Mouse (Mus musculus): ENCODE results near the gene Deup1. TPM values are rescaled to one million over a fixed set of nuclear protein-coding genes. Genes with fewer than 3 reads are reported as not detected.

The Deup1 gene
- polyA plus RNA-seq, 1 experiment, result not detected

- 67% methylated on average over 2 of the region's 2 CpGs for WGBS
- Histone ChIP-seq H3K27ac (ENCODE audit: control insufficient read depth, insufficient read depth, low read depth, low read length, poor library complexity) (no peak overlapping the region), H3K4me3 (replicated peaks; ENCODE audit: control insufficient read depth, low read depth, low read length) (no peak overlapping the region), H3K4me1 (ENCODE audit: control insufficient read depth, insufficient read depth, low read length) (no peaks in the 10 kb centered on the region)
- TF ChIP-seq CTCF (IDR thresholded peaks at IDR 0.05; ENCODE audit: control insufficient read depth, insufficient read depth, low read length) (no peak), POLR2A (IDR thresholded peaks at IDR 0.05; ENCODE audit: borderline replicate concordance, control insufficient read depth, low read depth, low read length) (no peak)
These were observed 22.2 kb upstream of the Deup1 start for GRCm38 (mm10) chr9:15649977-15650376.

GRCm38 (mm10) chr9:15627384-15627783, 349 bp downstream of the Deup1 start:
- 14% methylated on average over 5 of the region's 5 CpGs for WGBS

GRCm38 (mm10) chr9:15624739-15625138, 3.0 kb downstream of the Deup1 start:
- 68% methylated on average over 3 of the region's 3 CpGs for WGBS
- no peak overlapping the region for H3K27ac ChIP-seq (ENCODE audit: control insufficient read depth, insufficient read depth, low read depth, low read length, poor library complexity)
- TF ChIP-seq POLR2A (IDR thresholded peaks at IDR 0.05; ENCODE audit: borderline replicate concordance, control insufficient read depth, low read depth, low read length) (no peak), CTCF (IDR thresholded peaks at IDR 0.05; ENCODE audit: control insufficient read depth, insufficient read depth, low read length) (no peak)
- H3K4me1 ChIP-seq (ENCODE audit: control insufficient read depth, insufficient read depth, low read length), result no peaks in the 10 kb centered on the region
- H3K4me3 ChIP-seq (replicated peaks; ENCODE audit: control insufficient read depth, low read depth, low read length), result no peak overlapping the region

More at GRCm38 (mm10) chr9:15627384-15627783, 349 bp downstream of the Deup1 start:
- no peak overlapping the region for H3K4me3 ChIP-seq (replicated peaks; ENCODE audit: control insufficient read depth, low read depth, low read length)
- no peaks in the 10 kb centered on the region for H3K4me1 ChIP-seq (ENCODE audit: control insufficient read depth, insufficient read depth, low read length)
- TF ChIP-seq CTCF (IDR thresholded peaks at IDR 0.05; ENCODE audit: control insufficient read depth, insufficient read depth, low read length) (no peak), POLR2A (IDR thresholded peaks at IDR 0.05; ENCODE audit: borderline replicate concordance, control insufficient read depth, low read depth, low read length) (no peak)
- no peak overlapping the region for H3K27ac ChIP-seq (ENCODE audit: control insufficient read depth, insufficient read depth, low read depth, low read length, poor library complexity)

- Histone ChIP-seq H3K4me3 (replicated peaks; ENCODE audit: control insufficient read depth, low read depth, low read length) (no peak overlapping the region), H3K27ac (ENCODE audit: control insufficient read depth, insufficient read depth, low read depth, low read length, poor library complexity) (no peak overlapping the region), H3K4me1 (ENCODE audit: control insufficient read depth, insufficient read depth, low read length) (no peaks in the 10 kb centered on the region)
- WGBS, result 65% methylated on average over 1 of the region's 1 CpGs
- TF ChIP-seq CTCF (IDR thresholded peaks at IDR 0.05; ENCODE audit: control insufficient read depth, insufficient read depth, low read length) (no peak), POLR2A (IDR thresholded peaks at IDR 0.05; ENCODE audit: borderline replicate concordance, control insufficient read depth, low read depth, low read length) (no peak)
These were observed 8.0 kb downstream of the Deup1 start for GRCm38 (mm10) chr9:15619767-15620166.

- H3K4me3 ChIP-seq (replicated peaks; ENCODE audit: control insufficient read depth, low read depth, low read length), result no peak overlapping the region
- H3K4me1 ChIP-seq (ENCODE audit: control insufficient read depth, insufficient read depth, low read length), result no peaks in the 10 kb centered on the region
- no peak for TF ChIP-seq POLR2A (IDR thresholded peaks at IDR 0.05; ENCODE audit: borderline replicate concordance, control insufficient read depth, low read depth, low read length)
- TF ChIP-seq CTCF (IDR thresholded peaks at IDR 0.05; ENCODE audit: control insufficient read depth, insufficient read depth, low read length), result no peak
- 64% methylated on average over 10 of the region's 10 CpGs for WGBS
- H3K27ac ChIP-seq (ENCODE audit: control insufficient read depth, insufficient read depth, low read depth, low read length, poor library complexity), result no peak overlapping the region
These were observed 8.6 kb downstream of the Deup1 start for GRCm38 (mm10) chr9:15619020-15619590.

GRCm38 (mm10) chr9:15617061-15617460, 10.7 kb downstream of the Deup1 start:
- TF ChIP-seq CTCF (IDR thresholded peaks at IDR 0.05; ENCODE audit: control insufficient read depth, insufficient read depth, low read length), result no peak
- no peak for TF ChIP-seq POLR2A (IDR thresholded peaks at IDR 0.05; ENCODE audit: borderline replicate concordance, control insufficient read depth, low read depth, low read length)
- WGBS, result 79% methylated on average over 7 of the region's 7 CpGs

GRCm38 (mm10) chr9:15616471-15616870, 11.3 kb downstream of the Deup1 start:
- Histone ChIP-seq H3K4me3 (replicated peaks; ENCODE audit: control insufficient read depth, low read depth, low read length) (no peak overlapping the region), H3K27ac (ENCODE audit: control insufficient read depth, insufficient read depth, low read depth, low read length, poor library complexity) (no peak overlapping the region), H3K4me1 (ENCODE audit: control insufficient read depth, insufficient read depth, low read length) (no peaks in the 10 kb centered on the region)
- TF ChIP-seq CTCF (IDR thresholded peaks at IDR 0.05; ENCODE audit: control insufficient read depth, insufficient read depth, low read length), result no peak
- no peak for TF ChIP-seq POLR2A (IDR thresholded peaks at IDR 0.05; ENCODE audit: borderline replicate concordance, control insufficient read depth, low read depth, low read length)
- WGBS, result 85% methylated on average over 6 of the region's 6 CpGs

More at GRCm38 (mm10) chr9:15617061-15617460, 10.7 kb downstream of the Deup1 start:
- Histone ChIP-seq H3K4me3 (replicated peaks; ENCODE audit: control insufficient read depth, low read depth, low read length) (no peak overlapping the region), H3K4me1 (ENCODE audit: control insufficient read depth, insufficient read depth, low read length) (no peaks in the 10 kb centered on the region), H3K27ac (ENCODE audit: control insufficient read depth, insufficient read depth, low read depth, low read length, poor library complexity) (no peak overlapping the region)

GRCm38 (mm10) chr9:15609280-15609930, 18.3 kb downstream of the Deup1 start:
- Histone ChIP-seq H3K4me1 (ENCODE audit: control insufficient read depth, insufficient read depth, low read length) (no peaks in the 10 kb centered on the region), H3K4me3 (replicated peaks; ENCODE audit: control insufficient read depth, low read depth, low read length) (no peak overlapping the region), H3K27ac (ENCODE audit: control insufficient read depth, insufficient read depth, low read depth, low read length, poor library complexity) (no peak overlapping the region)
- TF ChIP-seq POLR2A (IDR thresholded peaks at IDR 0.05; ENCODE audit: borderline replicate concordance, control insufficient read depth, low read depth, low read length), result no peak
- TF ChIP-seq CTCF (IDR thresholded peaks at IDR 0.05; ENCODE audit: control insufficient read depth, insufficient read depth, low read length), result no peak
- WGBS, result 90% methylated on average over 5 of the region's 5 CpGs
